Mouse (Mus musculus) C2C12 (cell line): ENCODE measurements around the gene Efnb3. TPM values are rescaled to one million over a fixed set of nuclear protein-coding genes. Genes with fewer than 3 reads are reported as not detected.
A peak's percentile ranks its signal among the peaks of the same experiment; 100 is the strongest.

ENCODE experiments used
- H3K27me3 ChIP-seq: one replicate; pipeline ENCODE4 v1.6.1; 2011; ENCODE audit not compliant: control insufficient read depth, insufficient read depth, insufficient read length
- H3K36me3 ChIP-seq: one replicate; pipeline ENCODE4 v1.6.1; 2011; ENCODE audit not compliant: control insufficient read depth, insufficient read depth
- H3K4me3 ChIP-seq: one replicate; pipeline ENCODE4 v1.5.1; 2011; ENCODE audit warnings: mild to moderate bottlenecking, control low read depth; ENCODE audit not compliant: poor library complexity, insufficient read depth, severe bottlenecking
- H3K79me2 ChIP-seq: one replicate; pipeline ENCODE4 v1.6.1; 2011; ENCODE audit not compliant: control insufficient read depth, insufficient read depth
- H3K79me3 ChIP-seq: one replicate; pipeline ENCODE4 v1.6.1; 2011; ENCODE audit warnings: low read depth, control low read depth
- H3ac ChIP-seq: one replicate; pipeline ENCODE3; 2011; ENCODE audit warnings: low read depth; ENCODE audit not compliant: control insufficient read depth, insufficient read length
- CEBPB ChIP-seq: IDR thresholded peaks from one replicate; pipeline ENCODE4 v1.6.1; 2011; ENCODE audit warnings: low read depth, mild to moderate bottlenecking, control low read depth, moderate library complexity
- CTCF ChIP-seq: IDR thresholded peaks from one replicate; pipeline ENCODE4 v1.5.1; 2011; ENCODE audit not compliant: control insufficient read depth, insufficient read depth, insufficient read length
- FOSL1 ChIP-seq: IDR thresholded peaks from one replicate; pipeline ENCODE4 v1.8.0; 2011; ENCODE audit warnings: mild to moderate bottlenecking, low read length; ENCODE audit not compliant: poor library complexity, insufficient read depth, severe bottlenecking
- MAX ChIP-seq: IDR thresholded peaks from one replicate; pipeline ENCODE4 v1.6.1; 2011; ENCODE audit warnings: mild to moderate bottlenecking, control low read depth
- MYOD1 ChIP-seq: IDR thresholded peaks from one replicate; pipeline ENCODE4 v1.6.1; 2011; ENCODE audit warnings: low read depth; ENCODE audit not compliant: control insufficient read depth, insufficient read length
- MYOG ChIP-seq: IDR thresholded peaks from one replicate; pipeline ENCODE4 v1.6.1; 2011; ENCODE audit not compliant: control insufficient read depth, insufficient read length; ENCODE audit errors: extremely low read depth
- USF1 ChIP-seq: IDR thresholded peaks from one replicate; pipeline ENCODE4 v1.6.1; 2011; ENCODE audit warnings: low read depth, mild to moderate bottlenecking, control low read depth, moderate library complexity
- long read RNA-seq, 2 experiments: library from polyadenylated mRNA; unstranded; transcript quantifications; one replicate each; pipeline ENCODE4 v2.0.0; 2019 to 2020
- polyA plus RNA-seq: library from polyadenylated mRNA; unstranded; fragments of >200 nt; fragmentation: generic; extraction: Trizol; gene quantifications from one replicate; pipeline ENCODE4 v1.2.1, GENCODE M21; 2012; ENCODE audit warnings: missing spikeins

The Efnb3 gene
- polyA plus RNA-seq = 0.61 TPM
- long read RNA-seq, experiment 1 = 0 reads
- long read RNA-seq, experiment 2 = 0 reads

- TF ChIP-seq CTCF (no peak), USF1 (no peak), MAX (no peak), FOSL1 (no peak), MYOG (no peak), MYOD1 (no peak), CEBPB (no peak)
- no peaks in the 10 kb centered on the region for H3K79me3 ChIP-seq
- H3K4me3 ChIP-seq = no peak within 1 kb of the TSS
- H3K79me2 ChIP-seq = no peaks in the 10 kb centered on the region
- H3K36me3 ChIP-seq = peaks cover 29% of the 10 kb centered on the region
- no peak within 1 kb of the TSS for H3ac ChIP-seq
- H3K27me3 ChIP-seq = no peaks in the 10 kb centered on the region
Measured at GRCm38 (mm10) chr11:69559851-69560765, at the start of gene Efnb3. Efnb3 (minus strand) TSS chr11:69560205.

- H3ac ChIP-seq = no peak overlapping the region
- TF ChIP-seq CEBPB (no peak), USF1 (peak; percentile 66), MYOD1 (no peak), MAX (no peak)
- H3K4me3 ChIP-seq = no peak overlapping the region
- H3K36me3 ChIP-seq = no peaks in the 10 kb centered on the region
- no peaks in the 10 kb centered on the region for H3K79me3 ChIP-seq
- H3K79me2 ChIP-seq = no peaks in the 10 kb centered on the region
- peaks cover 17% of the 10 kb centered on the region for H3K27me3 ChIP-seq
Measured at GRCm38 (mm10) chr11:69609416-69609815, 49.4 kb upstream of the Efnb3 start.

GRCm38 (mm10) chr11:69608525-69608924 is 48.5 kb upstream of the Efnb3 start:
- Histone ChIP-seq H3ac (no peak overlapping the region), H3K36me3 (no peaks in the 10 kb centered on the region), H3K27me3 (peaks cover 26% of the 10 kb centered on the region), H3K79me3 (no peaks in the 10 kb centered on the region), H3K4me3 (no peak overlapping the region), H3K79me2 (no peaks in the 10 kb centered on the region)
- TF ChIP-seq MYOG (no peak), CTCF (no peak), CEBPB (no peak), USF1 (no peak), MAX (no peak), FOSL1 (no peak), MYOD1 (no peak)

GRCm38 (mm10) chr11:69606832-69607231 is 46.8 kb upstream of the Efnb3 start:
- Histone ChIP-seq H3K4me3 (no peak overlapping the region), H3K36me3 (no peaks in the 10 kb centered on the region)

GRCm38 (mm10) chr11:69606491-69606795 is 46.4 kb upstream of the Efnb3 start:
- H3K36me3 ChIP-seq = no peaks in the 10 kb centered on the region
- H3K79me2 ChIP-seq = no peaks in the 10 kb centered on the region
- H3ac ChIP-seq = no peak overlapping the region
- H3K79me3 ChIP-seq = no peaks in the 10 kb centered on the region
- peaks cover 31% of the 10 kb centered on the region for H3K27me3 ChIP-seq
- TF ChIP-seq MYOG = no peak
- no peak for TF ChIP-seq USF1
- no peak for TF ChIP-seq MYOD1
- TF ChIP-seq MAX = no peak
- no peak for TF ChIP-seq CTCF
- H3K4me3 ChIP-seq = no peak overlapping the region

More at GRCm38 (mm10) chr11:69606832-69607231, 46.8 kb upstream of the Efnb3 start:
- Histone ChIP-seq H3K79me3 (no peaks in the 10 kb centered on the region), H3K79me2 (no peaks in the 10 kb centered on the region), H3K27me3 (peaks cover 31% of the 10 kb centered on the region), H3ac (no peak overlapping the region)
- TF ChIP-seq USF1 (no peak), MAX (no peak), MYOG (no peak), MYOD1 (no peak), CTCF (no peak), CEBPB (no peak), FOSL1 (no peak)
